Mouse (Mus musculus) cerebellum, postnatal 36 days (tissue): ENCODE measurements around the gene Plppr1.

Source experiments
- DNase-seq, 2 experiments: peaks; one replicate each; pipeline ENCODE4 v3.0.0; 2021 to 2022; ENCODE audit warnings: mixed read lengths in 2 of 2

Gene Plppr1

DNA sequence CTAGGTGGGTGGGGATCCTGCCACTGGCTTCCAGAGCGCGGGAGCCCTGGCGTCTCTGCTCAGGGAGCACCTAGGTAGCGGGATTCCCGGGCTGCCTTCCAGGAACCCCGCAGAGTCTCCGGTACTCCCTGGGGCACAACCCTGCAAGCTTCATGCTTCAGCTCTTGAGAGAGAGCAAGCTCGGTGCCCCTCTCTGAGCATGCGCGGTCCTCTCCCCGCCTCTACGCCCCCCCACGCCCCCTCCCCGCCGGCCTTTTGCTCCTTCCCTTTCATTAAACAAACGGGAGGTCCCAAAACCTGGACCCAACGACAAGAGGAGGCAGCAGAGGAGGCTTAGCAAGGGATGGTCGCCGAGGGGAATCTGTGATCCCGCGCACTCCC is at the start of gene Plppr1:
TSS of gene Plppr1 (plus strand) at position 253 of the 381 bp plus-strand sequence.
- peak; percentile 48 to 59 for DNase-seq

DNA sequence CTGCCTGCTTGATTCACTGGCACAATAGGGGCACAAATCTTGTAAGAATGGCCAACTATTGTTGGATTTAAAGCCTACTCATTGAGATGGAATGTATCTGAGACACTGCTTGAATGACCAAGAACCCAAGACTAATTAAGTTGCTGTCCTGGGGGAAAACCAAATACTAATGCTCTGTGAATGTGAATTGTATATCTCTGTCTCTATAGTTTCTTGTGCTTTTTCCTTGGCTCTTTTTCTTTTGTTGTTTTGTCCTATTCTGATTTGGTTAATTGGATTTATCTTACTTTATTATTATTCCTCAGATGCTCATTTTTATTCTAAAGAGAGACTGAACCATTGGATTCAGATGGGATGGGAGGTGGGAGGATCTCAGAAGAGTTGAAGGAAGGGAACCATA is 42.4 kb upstream of the Plppr1 start:
- DNase-seq: no peak

DNA sequence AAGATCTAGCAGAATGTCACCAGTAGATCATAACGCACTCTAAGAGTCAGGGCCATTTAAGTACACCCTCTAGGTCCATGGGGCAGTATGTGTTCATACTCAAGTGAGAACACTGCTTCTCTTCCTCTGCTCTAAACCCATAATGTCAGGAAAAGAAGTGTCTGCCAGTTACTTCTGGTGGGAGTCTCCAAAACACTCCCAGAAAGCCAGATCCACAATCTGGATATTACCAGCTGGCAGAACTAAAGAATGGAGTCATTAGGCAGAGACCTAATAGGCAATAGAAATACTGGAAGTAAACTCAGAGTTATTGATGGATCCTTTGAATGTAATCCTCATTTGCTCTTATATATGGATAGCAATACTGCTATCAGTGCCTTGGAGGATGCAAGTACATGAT is 35.9 kb upstream of the Plppr1 start:
- DNase-seq: no peak

DNA sequence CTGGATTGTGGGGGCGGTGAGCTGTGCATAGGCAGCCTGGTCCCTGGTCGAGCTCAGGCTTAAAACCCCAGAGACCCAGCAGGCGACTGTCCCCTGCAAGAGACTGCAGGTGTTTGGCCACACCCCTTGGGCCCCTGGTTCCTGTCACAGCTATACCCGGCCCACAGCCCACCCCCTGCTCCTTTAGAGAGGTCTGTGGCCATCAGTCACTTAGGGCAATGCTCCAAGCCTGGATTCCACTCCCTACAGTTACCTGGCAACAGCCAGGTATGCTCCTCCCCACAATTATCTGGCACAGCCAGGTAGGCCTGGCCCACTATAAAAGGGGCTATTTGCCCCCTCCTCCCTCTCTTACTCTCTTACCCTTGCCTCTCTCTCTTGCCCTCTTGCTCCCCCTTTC is 20.8 kb upstream of the Plppr1 start:
- DNase-seq: no peak

DNA sequence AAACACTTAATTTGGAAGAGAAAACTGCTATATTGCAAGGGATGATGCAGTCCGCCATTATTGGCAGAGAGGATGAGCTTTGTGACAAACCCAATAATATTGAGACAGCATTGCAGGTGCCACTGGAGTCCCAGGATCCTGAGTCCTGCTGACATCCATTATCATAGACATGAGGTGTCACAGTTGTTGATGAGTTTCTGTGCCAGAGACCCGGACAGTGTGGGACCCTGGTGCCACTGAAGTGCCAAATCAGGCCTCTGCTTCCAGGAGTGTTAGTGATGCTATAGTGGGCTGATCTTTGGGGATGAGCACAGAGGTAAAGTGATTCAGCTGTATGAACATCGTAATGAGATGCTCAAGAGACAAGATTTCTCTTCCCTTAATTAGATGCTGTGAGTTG is 19.2 kb upstream of the Plppr1 start:
- no peak for DNase-seq

DNA sequence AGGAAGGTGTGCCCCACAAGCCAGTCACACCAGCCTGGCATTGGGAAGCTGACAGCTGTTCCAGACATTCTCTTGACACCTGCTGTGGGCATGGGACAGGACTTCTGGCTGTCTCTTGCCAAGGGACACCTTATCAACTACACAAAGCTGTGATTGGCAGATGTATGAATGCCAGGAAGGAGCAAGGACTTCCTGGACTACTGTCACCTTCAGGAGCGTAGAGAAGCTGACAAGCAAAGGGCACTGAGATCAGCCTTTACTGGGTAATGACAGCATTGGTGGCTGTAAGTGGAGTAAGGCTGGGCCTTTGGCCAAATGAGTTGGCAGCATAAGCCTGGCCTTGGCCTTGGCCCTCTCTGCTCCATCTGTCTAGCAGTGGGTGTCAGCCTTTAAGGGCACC is 17.4 kb upstream of the Plppr1 start:
- DNase-seq: peak; percentile 89 to 92

DNA sequence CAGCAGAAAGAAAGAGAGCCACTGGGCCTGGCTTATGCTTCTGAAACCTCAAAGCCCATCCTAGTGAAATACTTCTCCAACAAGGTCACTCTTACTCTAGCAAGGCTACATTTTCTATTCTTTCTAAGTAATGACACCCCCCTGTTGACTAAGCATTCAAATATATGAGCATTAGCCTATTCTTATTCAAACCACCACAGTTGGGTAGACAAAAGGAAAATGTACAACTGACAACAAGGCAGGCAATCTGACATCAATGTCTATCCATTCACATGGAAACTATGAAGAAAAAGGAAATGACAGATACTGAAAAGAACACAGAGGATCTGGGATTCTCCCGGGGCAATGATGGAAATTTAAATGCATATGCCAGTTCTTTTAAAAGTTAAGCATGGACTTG is 8.4 kb upstream of the Plppr1 start:
- no peak for DNase-seq

DNA sequence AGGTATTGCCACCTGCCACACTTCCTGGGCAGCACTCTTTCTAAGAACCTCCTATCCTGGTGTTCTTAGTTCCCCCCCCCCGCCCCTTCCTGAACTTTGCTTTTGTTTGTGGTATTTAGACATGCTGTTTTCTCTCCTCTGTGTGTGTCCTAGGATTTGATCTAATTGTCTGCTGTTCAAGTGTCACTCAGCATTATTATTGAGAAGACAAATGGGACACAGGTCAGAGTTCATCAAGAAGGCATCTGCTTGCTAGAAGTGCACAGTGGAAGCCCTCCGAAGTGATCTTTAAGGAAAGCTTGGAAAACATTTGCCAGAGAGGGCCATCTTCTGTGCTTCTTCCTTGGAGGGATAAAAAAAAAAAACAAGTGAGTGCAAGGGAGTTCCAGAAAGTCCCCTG is 1.2 kb upstream of the Plppr1 start:
- no peak for DNase-seq

DNA sequence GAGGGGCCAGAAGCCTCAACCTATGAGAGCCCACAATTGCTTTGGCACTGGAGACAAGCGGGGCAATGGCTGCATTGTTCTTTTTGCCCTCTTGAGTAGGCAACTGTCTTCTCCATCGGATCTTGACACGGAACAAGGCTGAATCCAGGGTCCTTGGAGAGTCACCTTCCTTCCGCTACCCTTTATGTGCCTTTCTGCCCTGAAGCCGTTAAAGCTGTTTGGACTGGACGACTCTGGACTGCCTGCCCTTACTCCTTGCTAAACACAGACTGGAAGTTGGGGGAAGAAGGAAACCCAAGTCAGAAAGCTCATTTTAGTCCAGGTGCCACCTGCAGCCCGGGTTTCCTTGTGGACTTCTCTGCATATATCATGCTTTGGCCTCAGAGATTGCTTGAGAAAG is 516 bp upstream of the Plppr1 start:
- DNase-seq: no peak

DNA sequence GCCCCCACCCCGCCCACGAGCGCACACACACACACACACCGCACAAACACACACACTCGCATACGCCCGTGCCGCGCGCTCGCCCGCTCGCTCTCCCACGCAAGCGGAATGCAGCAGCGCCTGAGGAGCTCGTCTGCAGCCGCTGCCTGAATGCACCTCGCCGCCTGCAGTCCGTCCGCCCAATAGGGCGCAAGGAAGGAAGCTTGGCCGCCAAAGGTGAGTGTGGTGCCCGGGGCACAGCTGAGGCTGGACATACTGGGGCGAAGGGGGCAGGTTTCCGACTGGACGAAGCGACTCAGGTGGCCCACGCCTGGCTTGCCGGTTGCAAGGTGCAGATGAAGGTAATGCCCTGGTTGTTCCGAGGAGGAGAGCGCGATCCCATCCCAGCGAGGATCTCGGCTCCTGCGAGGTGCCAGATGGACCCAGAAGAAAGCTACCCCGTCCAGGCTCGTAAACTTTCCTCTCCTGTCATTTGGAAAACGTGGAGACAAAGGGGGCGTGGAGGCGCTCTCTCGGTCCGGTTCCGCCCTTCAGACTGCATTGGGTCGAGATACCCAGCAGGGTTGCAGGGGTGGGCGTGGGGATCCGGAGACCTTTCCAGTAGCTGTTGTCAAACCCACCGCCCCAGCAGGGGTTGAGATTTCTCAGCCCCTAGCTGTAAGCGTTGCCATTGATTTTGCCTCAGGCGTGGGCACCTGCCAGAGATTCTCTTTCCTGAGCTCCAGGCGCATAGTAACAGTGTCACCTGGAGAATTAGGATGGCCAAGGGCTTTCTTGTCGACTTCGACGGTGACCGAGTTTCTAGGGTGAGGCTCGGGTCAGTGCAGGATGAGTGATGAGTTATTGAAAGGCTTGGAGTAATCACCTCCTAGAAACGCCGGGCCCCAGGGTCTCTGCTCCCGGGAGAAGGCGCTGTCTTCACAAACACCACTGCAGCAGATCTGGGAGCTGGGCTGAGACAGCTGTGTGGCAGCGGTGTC is 619 bp downstream of the Plppr1 start:
- peak; percentile 50 to 52 for DNase-seq

DNA sequence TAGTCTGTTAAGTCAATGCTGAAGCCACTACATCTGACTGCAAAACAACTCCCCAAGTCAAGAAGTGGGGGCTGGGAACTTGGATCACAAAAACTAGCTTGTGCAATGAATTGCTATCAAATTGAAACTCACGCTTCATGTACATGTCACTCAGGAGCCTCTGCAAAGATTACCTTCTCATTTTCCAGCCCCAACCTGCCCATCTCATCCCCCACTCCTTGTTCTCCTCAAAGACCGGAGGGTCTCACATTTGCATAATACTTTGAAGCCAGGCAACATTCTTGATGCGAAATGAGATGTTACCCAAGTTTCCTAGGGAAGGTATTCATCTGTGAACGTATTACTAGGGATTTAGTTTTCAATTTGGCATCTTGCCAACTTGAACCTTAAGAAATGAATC is 10.4 kb downstream of the Plppr1 start:
- DNase-seq: no peak

DNA sequence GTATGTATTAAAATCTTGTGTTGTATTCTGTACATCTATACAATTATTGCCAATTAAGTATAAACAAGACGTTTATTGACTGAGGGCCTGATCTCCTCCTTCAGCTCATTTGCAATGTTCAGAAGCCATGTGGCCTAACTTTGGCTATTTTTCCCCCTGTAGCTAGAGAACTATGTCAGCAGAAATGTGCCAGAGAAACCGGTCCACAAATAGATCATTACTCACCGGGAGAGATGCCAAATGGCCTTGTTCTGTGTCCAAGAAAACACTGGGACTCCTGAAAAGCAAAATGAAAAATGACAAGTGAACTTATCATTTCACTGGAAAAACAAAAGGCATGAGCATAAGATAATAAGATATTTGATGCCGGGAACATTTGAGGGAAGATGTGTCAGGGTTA is 13.8 kb downstream of the Plppr1 start:
- peak; percentile 81 to 95 for DNase-seq

DNA sequence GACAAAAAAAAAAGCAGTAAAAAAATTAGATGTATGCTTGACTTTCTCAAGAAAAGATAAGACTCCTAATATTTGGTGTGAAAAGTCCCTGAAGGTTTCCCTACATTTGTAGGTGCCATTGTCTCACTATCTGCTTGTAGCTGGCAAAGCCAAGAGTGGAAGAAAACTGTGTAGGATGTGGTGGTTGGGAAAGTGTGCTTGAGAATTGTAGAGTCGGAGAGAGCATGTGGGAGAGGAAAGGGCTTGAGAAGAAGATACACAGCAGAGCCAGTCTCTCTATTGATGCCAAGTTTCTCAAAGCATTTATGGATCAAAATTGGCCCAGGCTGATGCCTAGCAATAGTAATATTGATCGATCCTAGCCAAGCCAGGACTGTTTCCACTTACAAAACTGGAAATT is 16.8 kb downstream of the Plppr1 start:
- no peak for DNase-seq

DNA sequence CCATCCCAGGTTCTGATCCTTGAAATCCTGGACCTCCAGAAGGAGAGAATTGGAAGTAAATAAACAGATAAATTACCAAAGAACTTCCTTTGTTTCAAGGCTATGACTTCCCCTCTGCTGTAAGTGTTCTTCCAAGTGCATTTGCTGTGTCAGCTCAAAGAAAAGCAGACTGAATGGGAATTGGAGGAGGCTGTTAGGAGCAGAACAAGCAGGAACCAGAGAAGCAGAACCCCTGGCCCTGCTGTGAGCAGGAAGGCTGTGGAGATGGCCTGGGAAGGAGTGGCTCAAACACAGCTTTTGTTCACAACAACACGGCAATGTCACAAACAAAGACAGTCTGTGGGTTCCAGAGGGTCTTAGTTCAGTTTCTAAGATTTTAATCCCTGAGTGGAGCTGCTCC is 20.3 kb downstream of the Plppr1 start:
- DNase-seq: no peak

DNA sequence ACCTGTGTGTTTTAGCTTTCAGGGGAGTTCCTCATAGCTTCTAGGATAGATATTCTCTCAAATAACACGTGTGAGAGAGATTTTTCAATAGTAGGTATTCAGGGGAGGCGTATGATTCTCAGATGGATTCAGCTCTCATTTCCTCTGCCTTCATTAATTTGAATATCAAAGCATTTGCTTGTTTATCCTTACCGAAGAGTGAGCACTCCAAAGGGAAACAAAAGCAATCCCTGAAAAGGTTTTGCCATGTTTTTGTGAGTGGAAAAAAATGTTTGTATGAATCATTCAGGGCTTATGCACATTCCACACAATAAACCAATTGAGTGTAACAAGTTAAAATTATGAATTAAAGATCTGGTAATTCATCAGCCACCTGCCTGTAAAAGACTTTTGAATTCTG is 29.1 kb downstream of the Plppr1 start:
- DNase-seq: no peak

DNA sequence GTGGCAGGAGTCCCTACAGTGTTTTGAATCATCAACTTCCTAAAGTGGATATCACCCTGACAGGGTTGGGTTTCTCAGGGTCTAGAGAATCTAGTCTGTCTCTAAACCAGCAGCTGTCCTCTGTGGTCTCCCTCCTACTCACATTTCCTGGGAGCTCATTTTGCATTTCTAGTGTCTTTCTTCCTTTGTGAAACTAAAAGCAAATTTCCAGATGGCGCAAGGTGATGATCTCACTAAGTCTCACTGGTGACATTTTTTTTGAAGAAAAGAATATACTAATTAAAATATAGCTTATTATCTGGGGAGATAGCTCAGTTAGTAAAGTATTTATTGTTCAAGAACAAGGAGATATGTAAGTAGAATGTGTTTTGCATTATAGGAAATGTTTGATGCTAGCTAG is 31.4 kb downstream of the Plppr1 start:
- DNase-seq: no peak

DNA sequence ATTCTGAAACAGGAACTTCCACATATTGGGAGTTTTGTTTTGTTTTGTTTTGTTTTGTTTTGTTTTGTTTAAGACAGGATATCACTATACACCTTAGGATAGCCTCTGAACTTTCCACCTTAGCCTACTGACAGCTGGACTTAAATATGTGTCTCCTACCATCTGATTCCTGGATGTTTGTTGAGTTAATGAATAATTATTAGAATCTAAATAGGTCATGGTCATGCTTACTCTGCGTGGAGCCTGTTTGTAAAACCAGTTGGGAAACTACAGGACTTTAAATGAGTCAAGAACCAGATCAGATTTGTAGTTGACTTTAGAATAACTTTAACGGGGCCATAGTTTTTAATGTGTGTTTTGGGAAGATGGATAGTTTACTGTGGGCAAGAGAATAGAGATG is 40.4 kb downstream of the Plppr1 start:
- DNase-seq: no peak

DNA sequence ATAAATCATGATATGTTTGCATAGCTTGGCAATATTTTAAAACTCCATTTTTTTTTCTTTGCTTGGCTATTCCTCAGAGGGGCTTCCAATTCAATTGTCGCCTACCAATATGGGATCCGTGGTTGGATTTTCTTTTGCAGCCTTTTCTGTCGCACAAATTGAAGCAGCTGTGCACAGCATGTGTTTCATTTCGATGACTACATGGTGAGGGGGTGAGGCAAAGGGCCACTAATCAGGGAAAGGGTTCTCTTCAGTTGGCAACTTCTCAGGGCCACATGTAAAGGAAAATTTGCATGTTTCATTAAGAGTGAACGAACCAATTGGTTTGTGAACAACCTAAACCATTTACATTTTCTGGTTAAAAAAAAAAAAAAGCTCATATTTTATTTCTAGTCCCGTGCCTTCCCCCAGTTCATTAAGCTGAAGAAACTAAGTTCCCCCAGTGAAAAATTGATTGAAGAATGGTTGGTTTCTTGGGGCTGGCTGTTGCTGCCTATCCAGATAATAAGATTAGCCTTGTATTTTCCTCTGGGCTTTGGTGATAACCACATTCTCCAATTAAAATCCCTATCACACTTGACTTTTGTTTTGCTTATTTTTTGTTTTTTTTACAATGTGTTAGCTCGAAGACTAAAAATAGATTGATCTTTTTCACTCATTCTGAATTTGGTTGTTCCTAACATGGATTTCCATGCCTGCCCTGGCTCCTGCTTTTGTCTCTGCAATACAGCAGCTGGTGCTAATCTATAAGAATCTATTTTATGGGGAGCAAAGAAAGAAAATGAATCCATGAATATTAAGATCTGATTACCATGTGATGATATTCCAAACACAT is 43.1 kb downstream of the Plppr1 start:
- DNase-seq: no peak

DNA sequence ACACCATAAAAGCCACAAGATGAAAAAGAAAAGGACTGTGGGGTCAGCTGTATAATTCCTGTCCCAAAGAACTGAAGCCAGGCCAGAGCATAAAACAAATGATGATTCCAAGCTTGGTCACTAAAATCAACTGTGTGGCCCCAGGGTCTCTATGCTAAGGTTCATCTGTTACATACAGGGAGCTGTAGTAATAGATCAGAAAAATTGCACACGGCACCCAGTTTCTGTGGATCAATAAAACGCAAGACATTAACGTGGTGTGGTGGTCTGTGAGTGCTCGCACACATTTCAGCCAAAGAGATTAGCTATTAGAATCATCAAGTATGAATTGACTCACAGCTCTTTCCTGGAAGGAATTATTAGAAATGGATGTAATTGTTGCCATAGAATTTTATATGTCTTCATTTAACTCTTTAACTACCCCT is 43.7 kb downstream of the Plppr1 start:
- DNase-seq: no peak

DNA sequence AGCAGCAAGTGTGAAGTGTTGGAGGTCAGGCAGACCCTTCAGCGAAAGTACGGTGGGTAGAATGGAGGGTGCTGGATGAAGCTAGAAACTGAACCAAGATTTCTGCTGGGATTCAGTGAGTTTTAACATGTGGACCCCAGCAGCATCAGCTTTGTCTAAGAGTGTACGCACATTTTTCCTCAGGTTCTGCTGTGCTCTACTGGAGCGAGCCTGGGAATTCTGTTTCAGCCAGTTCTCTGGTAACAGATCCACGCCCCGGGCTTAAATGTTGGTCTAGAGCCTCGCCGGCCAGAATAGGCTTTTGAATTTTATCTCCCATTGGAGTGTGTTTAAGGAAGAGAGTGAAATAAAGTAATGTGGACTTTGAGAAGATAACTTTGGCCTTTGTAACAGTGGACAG is 45.8 kb downstream of the Plppr1 start:
- no peak for DNase-seq

DNA sequence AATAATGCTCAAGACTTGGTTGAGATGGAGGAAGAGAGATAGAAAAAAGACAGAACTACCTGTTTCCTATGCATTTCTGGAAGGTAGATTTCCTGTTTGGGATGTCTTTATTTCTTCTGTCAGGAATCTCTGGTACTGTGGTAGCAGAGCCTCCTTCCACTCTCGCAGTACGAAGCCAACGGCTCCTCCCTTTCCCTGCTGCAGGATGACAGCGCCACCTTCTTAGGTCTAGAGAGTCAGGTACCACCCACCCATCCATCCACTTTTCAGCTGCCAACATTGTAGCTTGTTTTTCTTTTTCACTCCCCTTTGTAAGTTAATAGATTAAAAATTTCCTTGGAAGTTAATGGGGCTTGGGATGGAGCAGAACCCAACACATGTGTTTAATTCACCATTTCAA is 48.8 kb downstream of the Plppr1 start:
- no peak for DNase-seq

DNA sequence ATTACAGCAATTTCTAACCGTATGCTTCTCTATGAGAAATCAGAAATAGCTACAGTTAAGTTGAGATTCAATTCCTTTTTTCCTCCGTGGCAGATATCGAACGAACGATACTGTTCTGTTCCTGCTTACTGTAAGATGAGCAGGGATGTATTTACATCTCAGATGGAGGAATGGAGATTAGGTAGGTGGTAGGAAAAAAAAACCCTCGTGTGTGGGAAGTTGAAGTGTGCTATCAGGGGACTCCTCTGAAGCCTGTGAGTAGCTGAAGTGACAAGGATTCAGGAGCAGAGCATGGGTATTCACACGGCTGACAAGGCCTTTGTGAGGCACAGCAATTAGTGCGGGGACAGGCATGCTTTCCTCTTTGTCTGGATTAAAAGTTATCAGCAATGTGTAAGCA is 49.3 kb downstream of the Plppr1 start:
- DNase-seq: no peak

DNA sequence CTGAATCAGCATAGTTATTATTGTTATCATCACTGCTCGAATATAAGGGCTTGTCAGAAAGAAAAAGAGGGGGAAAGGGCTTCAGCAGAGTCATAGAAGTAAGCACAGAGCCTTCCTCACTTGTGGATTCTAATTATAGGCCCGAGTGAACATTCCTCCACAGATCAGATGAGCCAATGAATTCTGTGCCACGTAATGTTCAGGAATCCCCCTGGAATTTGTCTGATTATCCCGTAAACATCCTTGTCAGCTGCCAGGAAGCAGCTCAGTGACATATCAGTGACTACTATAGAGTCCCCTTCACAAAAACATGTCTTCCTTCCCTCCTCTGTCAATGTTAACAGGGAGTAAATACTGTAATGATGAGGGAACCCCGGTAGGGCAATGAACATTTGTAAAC is 50.9 kb downstream of the Plppr1 start:
- DNase-seq: no peak

DNA sequence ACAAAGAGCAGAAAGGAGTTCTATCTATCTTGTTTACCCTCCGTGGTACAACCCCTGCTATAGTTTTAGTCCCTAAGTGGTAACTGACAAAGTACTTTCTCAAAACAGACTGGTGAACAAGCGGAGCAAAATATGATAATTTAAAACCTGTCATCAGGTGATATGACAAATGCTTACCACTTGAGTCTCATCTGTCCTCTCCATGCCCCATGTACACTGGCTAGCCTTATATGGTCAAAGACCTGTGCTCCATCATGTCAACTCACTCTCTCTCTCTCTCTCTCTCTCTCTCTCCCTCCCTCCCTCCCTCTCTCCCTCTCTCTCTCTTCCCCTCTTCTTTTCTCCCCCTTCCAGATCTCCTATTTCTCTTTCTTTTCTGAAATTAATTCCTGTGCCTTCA is 59.8 kb downstream of the Plppr1 start:
- no peak for DNase-seq
